Mouse (Mus musculus) subcutaneous adipose tissue, adult 2 months (tissue): Measurements from ENCODE around the gene Ift27. TPM values are rescaled to one million over a fixed set of nuclear protein-coding genes. Genes with fewer than 3 reads are reported as not detected.

Source experiments
- polyA plus RNA-seq: library from polyadenylated mRNA; depleted of rRNA; stranded (reverse); fragments of >200 nt; gene quantifications from 2 replicates; pipeline ENCODE4 v1.2.3, GENCODE M21; 2012; ENCODE audit warnings: low replicate concordance; rRNA removed

The Ift27 gene
- 41.5 and 65.2 TPM in 2 replicates for polyA plus RNA-seq

DNA sequence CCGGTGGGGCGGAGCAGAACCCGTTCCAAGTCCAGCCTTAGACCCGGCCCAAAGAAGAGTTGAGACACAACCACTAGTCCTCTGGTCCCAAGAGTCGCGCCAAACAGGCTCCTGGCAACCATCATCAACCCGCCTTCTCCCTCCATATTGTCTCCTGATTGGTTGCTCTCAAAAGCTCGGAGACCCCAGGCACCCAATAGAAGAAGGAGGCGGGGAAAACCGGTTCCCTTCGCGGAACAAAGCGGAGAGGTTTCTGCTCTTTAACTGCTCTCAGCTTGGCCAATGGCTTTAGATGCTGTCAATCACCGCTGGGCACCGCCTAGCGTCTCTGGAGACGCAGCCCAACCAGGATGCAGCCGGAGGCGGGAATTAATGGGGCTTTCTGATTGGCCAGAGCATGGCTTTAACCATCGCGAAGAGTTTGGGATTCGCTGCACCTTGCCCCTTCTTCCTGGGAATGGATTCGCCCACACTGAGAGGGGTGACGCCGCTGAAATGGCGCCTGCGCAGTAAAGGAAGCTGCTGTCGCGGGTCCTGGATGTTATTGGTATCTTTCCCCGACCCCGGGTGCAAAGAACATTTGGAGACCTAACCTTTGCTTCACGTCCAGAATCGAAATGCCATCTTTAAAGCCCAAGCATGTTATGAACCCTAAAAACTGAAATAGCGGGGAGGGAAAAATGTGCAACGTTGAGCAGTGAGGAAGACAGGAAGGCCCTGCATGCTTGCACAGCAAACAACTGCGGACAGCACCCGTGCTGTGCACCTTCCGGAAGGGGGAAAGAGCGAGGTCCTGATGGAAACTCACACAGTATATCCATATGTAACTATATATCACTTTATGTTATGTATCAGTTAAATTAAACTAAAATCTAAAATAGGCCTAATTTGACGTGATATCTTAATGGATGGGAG lies at the start of gene Ift27:
Gene Ift27 (minus strand): TSS at position 136 of the 915 bp plus-strand sequence.

DNA sequence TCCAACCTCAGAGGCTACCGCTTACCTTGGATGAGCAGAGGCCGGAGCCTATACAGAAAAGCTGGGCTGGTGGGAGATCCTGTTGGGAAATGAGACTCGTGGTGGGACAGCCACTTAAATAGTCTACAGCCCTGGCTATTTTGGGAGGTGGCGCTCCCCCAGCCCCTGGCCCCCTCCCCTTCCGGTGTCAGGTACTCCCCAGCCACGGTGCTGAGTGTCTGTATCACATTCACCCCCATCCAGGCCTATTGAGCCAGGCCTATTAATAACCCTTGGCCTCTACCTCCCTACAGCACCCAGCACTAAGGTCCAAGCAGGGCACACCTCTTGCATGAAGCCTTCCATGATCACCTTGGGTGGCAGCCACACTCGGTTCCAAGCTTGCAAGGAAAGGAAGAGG lies 32.4 kb upstream of the Ift27 start, which contains the start of gene Pvalb:
Gene Pvalb (minus strand): TSS at position 89 of the 400 bp plus-strand sequence.

DNA sequence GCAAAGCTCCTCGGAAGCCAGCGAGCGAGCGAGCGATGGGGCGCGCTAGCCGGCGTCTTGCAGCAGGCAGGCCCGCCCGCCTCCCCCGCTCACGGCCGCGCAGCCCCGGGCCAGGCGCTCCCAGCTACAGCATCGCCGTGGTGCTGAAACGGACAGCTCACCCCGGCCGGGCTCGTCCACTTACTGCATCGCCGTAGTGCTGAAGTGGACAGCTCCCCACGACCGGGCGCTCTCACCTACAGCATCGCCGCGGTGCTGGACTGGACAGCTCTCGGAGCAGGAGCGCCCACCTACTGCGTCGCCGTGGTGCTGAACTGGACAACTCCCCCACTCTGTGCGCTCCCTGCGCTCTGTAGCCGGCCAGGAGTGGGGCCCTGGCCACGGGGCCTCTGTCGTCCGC lies 54.2 kb downstream of the Ift27 start, which contains the start of gene Cacng2:
Gene Cacng2 (minus strand): TSS at position 325 of the 400 bp plus-strand sequence.

Other genes starting within 250 kb of the Ift27 start
- 259 and 277 TPM in 2 replicates for gene Txn2, start 245.1 kb downstream of the Ift27 start, polyA plus RNA-seq
- 5.3 and 9.2 TPM in 2 replicates for gene Foxred2, start 217.4 kb downstream of the Ift27 start, polyA plus RNA-seq
- 111 and 172 TPM in 2 replicates for gene Eif3d, start 203.3 kb downstream of the Ift27 start, polyA plus RNA-seq
- not detected in 2 replicates for gene Cacng2, start 54.1 kb downstream of the Ift27 start, polyA plus RNA-seq
- gene Pvalb, start 32.3 kb upstream of the Ift27 start, polyA plus RNA-seq = 0.13 TPM in 1 of 2 replicates, not detected in the other
- 9.3 and 10.4 TPM in 2 replicates for gene Ncf4, start 70.7 kb upstream of the Ift27 start, polyA plus RNA-seq
- 12.3 and 14.8 TPM in 2 replicates for gene Csf2rb2, start 131.6 kb upstream of the Ift27 start, polyA plus RNA-seq
- gene Csf2rb, start 151.6 kb upstream of the Ift27 start, polyA plus RNA-seq = 26.1 and 46.1 TPM in 2 replicates
- not detected in 2 replicates for gene Tex33, start 221.8 kb upstream of the Ift27 start, polyA plus RNA-seq
- gene Tst, start 231.8 kb upstream of the Ift27 start, polyA plus RNA-seq = 43.8 and 76.3 TPM in 2 replicates
- gene Mpst, start 232.3 kb upstream of the Ift27 start, polyA plus RNA-seq = 126 and 164 TPM in 2 replicates